Mouse (Mus musculus) left cerebral cortex, adult 8-10 months (tissue): ENCODE measurements around the gene Tph2. TPM values are rescaled to one million over a fixed set of nuclear protein-coding genes. Genes with fewer than 3 reads are reported as not detected.
"Not testable (repeated sequence)": the region's sequence is repeated elsewhere in the genome, so short reads cannot be mapped to it uniquely, and the experiment has no call there.

Experiments
- DNase-seq, 2 experiments: peaks; one replicate each; pipeline ENCODE4 v3.0.0; 2022; ENCODE audit warnings: low spot score in 2 of 2
- total RNA-seq, 4 experiments: library from RNA; stranded (reverse); gene quantifications; 2 replicates each; pipeline ENCODE4 v1.2.4; 2022

The Tph2 gene
- under 1 TPM; 0.32 to 0.76 (median 0.51) TPM for total RNA-seq

DNA sequence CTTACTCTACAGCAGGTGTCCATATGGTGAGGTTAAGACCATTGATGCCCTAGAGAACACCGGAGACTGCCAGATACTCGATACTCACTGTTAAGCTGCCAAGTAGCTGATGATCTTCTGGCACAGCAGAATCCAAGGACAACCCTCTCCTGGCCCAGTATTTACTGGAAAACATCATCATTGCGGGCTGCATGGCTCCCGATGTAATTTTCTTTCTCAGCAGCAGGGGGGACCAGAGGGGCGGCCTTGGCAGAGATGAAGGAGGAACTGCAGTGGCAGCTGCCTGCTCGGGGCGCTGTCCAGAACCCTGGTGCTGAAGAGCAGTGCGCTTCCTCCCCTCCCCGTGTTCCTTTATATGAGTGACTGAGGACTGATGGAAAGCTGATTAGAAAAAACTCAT lies at the start of gene Tph2:
Gene Tph2, minus strand, starts transcription at position 326 of the 400 bp plus-strand sequence.
- DNase-seq: no peak

DNA sequence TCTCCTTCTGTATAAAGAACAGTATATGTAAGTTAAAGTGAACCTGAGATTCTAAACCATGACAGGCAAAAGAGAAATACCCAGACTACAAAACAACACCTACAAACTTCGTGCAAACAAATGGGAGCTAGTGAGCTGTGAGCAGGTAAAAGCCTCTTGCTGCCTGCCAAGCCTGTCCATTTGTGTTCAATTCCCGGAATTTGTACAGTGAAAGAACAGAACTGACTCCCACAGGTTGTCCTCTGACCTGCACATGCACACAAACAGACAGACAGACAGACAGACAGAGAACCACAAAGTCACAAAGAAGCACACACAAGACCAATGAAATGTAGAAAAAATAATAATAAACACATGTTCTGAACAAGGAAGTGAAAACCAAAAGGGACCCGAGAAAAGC lies 49.0 kb upstream of the Tph2 start:
- no peak for DNase-seq

DNA sequence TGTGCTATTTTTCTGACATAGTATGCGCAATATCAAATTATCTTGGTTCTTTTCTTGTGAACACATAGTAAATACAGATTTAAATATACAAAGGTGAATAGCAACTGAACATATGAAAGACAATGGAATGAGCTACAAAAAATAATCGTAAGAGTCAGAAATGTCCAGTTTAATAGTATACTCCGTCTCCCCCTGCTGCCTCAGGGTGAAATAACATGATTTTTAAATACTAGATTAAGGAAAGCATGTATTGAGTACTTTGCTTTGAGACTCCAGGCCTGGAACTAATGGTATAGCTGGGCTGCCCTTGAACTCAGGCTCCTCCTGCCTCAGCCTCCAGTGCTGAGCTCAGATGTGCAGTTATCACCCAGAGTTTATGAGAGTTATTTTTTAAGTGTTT lies 47.7 kb upstream of the Tph2 start:
- no peak for DNase-seq

DNA sequence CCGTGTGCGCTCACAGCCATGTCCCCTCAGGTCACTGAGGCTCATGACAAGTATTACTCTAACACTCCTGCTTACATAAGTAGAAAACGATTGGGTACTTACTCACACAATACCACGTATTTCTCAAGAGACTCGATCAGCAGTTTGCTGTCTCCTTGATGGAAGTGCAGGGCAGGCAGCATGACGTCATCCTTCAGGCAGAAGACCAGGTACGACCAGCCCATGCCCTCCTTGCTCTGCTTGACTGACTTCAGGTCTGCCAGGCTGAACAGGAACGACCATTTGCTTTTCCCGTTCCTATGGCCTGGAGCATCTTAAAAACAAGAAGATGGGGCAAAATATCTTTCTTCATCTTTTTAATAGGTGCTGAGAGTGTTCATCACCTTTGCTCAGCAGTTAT lies 44.2 kb upstream of the Tph2 start:
- DNase-seq: no peak

DNA sequence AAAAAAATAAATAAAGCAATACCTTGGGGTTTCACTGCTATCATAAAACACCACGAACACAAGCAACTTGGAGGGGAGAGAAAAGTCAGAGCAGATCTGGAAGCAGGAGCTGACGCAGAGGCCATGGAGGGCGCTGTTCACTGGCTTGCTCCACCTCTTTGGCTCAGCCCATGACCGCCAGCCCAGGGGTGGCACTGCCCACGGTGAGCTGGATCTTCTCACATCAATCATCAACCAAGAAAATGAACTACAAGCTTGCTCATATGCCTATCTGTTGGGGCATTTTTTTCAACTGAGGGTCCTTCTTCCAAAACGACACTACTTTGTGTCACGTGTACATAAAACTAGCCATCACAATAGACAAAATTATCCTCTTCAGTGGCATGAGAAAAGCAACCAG lies 41.8 kb upstream of the Tph2 start:
- no peak for DNase-seq

DNA sequence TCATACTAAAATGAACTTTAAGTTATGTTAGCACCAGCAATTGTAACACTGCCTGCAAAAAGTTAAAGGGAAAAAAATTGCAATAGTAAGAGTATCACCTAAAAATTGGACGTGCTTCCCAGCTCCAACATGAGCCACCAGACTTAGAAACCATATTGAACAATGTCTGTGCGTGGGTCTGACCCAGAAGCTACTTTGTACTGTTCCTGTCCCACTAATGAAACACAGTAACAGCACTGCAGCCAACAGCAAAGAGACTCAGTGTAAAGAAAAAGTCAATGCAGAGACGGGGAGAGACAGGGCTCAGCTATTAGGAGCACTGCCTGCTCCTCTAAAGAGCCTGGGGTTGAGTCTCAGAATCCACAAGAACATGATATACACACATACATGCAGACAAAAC lies 39.0 kb upstream of the Tph2 start:
- no peak for DNase-seq

DNA sequence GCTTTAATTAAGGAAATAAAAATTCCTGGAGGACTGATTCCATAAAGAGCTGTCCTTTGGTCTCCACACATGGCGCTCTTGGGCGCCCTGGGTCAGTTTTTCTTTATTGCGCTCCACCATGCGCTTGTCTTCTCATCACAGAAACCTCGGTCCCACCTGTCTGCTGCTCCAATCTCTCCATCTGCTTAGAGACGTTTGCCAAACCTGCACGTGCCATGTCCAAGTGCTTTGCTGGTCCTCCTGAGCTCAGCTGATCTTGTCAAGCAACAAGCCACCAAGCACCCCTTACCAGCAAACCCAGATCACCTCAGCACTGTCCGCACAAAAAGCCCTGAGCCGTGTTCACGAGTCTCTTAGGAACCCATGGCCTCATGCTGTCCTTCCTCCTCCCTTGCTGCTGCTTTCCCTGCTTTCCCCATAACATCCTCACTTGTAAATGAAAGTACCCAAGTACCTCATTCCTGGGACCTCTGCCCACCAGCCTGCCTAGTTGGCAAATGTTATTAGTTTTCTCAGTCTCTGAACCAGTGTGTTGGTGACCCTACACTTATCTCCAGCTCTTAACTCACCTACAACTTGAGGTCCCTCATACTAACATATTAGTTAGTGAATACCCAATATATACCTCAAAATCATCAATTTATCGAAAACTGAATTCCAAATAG lies 28.2 kb upstream of the Tph2 start:
- no peak for DNase-seq

DNA sequence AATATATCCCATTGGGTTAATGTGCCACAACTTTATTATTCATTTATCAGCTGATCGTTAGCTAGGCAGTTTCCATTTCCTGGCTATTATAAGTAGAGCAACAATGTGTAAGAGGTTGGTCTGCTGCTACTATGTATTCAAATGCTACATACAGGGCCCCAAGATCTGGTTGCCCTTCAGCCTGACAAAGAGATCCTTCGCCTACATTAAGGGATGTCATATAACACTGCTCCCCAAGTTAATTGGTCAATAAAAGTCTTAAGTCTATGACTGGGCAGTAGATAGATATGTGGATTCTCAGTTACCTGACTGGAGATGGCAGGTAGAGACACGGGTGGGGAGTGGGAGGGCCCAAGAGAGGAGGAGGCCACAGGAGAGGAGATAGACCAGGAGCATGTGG lies 21.0 kb upstream of the Tph2 start:
- DNase-seq: no peak

DNA sequence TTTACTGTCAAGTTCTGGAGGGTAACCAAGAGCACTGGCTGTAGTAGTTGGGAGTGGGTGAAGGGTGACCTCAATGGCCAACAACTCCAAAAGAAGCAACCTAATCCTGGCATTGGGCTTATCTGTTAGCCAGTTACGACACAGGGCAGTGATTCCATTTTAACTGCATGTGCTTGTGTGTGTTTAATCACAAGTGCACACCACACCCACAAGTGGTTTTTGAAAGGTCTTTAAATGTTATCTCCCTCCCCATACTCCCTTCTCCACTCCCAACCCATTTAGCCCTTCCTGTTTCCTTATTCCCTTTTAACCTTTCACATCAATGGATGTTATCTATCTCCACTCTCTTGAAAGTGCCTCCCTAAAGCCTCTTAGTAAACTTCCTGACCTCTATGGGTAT lies 20.5 kb upstream of the Tph2 start:
- no peak for DNase-seq

DNA sequence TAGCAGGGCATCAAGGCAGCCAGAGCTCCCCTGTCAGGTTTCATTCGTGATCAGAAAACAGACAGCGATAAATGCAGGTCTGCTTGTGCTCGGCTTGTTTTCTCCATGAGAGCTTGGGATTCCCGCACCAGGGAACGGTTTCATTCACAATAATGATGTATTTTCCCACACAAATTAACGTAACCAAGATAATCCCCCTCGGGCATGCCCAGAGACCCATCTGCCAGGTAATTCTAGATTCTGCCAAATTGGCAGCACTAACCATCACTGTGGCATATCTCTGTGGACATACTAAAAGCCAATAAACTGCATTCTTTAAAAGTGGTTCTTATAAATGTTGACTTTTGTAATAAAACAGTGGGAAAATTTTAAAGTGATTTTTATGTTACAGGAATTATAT lies 6.4 kb upstream of the Tph2 start:
- DNase-seq: no peak

DNA sequence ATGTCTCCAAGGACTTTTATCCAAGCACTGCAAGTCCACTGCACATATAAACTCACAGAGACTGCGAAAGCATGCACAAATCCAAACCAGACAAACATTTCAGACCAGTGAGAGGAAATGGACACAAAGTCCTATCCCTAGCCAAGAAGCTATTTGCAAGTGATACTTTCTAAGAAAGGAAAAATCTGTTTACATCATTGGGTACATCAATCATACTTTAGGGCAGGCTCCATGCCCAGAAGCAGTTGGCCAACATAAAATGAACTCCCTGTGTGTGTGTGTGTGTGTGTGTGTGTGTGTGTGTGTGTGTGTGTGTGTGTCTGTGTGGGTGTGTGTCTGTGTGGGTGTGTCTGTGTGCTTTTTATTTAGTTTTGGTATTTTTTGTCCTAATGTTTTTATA lies 2.6 kb upstream of the Tph2 start:
- DNase-seq: no peak

DNA sequence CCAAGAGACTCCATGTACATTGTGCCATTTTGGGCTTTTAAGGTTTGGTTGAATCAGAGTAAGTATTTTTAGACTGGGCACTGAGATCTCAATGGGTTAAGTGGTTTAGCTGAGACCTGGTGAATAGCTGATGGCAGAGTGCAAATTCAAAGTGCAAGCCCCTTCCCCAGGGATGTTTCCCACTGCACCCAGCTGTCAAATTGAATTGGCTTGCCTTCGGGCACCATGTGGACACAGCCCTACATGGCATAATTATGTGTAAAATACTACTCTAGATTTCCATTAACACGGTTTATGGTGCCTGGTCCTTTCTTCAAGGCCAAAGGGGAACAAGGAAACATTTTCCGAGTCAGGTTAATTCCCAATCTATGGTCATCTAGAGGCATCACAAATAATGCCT lies 3.8 kb downstream of the Tph2 start:
- no peak for DNase-seq

DNA sequence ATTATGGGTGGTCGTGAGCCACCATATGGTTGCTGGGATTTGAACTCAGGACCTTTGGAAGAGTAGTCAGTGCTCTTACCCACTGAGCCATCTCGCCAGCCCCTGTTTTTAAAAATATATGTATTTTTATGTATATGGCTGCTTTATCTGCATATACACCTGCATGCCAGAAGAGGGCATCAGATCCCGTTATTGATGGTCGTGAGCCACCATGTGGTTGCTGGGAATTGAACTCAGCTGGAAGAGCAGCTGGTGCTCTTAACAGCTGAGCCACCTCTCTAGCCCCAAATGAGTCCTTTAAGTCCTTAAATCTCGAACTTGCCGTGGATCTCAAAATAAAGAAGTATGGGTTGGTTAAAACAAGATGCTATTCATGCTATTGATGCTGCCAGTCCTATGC lies 6.8 kb downstream of the Tph2 start:
- DNase-seq: not testable (repeated sequence)

DNA sequence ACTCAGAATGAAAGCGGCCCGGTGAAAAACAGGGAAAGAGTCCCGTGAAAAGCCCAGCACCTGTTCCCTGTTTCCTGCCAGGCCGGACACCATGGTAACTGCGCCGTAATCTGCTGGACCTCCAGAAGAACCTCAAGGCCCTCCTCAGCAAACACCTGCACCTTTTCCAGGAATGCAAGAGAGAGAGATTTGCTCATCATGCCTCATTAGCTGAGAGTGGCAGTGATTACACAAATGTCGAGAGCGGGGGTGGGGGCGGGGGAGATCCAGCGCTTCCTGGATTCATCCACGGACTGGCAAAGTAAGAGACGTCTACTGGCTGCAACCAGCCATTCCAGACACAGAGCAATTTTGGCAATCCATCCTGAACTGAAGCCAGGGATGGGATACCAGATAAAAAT lies 9.2 kb downstream of the Tph2 start:
- DNase-seq: no peak

DNA sequence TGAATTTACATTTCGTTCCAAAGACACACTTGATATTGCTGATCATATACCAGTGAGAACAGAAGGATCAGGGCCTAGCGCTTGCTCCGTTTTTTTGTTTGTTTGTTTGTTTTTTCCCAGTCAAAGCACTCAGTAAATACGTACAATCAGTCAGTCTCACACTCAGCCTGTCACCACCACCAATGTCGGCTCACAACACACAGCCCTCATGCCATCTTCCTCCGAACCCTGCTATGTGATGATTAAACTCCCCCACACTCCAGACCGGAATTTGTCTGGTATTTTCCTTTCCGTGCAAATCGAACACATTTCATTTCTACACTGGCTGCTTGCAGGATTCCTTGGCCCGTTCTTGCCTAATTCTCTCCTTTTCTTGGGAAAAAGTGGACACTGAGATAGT lies 11.5 kb downstream of the Tph2 start:
- no peak for DNase-seq

DNA sequence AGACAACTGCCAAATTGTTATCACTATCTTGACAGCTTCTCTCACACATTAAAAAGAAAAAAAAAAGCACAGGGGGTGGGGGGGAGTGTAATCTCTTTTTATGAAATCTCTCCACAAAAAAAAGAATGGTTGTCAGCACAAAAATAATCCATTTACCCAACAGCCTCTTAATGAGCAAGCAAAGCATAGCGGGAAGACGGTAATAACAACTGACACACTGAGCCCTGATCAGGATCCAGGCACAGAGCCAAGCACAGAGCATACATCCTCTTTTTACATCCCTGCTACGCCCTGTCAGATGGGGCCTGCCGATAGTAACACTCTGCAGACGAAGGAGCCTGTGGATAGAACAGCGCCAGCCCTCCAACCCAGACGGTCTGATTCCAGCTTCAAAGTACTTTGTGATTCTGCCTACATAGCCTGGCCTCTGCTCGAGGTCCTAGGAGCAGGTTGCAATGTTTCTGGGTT lies 13.4 kb downstream of the Tph2 start:
- no peak for DNase-seq

DNA sequence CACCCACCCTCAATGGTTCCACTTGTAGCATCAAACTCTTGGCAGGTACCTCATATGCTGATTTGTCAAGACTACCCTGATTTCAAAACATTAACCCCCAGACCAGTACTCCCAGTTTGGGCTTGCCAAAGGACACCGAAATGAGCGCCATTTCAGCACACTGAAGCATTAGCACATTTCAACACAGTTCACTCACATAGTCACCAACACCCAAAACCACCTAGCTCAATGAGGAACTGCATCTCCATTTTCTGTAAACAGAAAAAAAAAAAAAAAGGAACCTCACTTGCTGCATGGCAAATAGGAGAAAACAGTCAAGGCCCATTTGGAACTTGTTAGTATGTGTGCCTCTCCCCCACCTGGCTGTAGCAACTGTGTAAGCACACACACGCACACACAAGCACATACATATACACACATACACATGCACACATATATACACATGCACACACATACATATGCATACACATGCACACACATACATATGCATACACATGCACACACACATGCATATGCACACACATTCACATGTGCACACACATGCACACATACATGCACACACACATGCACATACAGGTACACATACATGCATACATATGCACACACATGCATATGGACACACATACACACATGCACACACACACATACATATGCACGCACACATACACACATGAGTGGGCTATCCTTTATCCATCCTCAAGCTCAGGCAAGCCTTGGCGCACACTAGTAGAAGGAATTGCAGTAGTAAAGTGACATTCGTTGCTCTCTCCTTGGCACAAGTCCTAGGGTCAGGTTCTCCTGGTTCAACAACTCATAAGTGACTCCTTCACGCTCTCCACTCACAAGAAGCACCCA lies 14.1 kb downstream of the Tph2 start:
- no peak for DNase-seq

DNA sequence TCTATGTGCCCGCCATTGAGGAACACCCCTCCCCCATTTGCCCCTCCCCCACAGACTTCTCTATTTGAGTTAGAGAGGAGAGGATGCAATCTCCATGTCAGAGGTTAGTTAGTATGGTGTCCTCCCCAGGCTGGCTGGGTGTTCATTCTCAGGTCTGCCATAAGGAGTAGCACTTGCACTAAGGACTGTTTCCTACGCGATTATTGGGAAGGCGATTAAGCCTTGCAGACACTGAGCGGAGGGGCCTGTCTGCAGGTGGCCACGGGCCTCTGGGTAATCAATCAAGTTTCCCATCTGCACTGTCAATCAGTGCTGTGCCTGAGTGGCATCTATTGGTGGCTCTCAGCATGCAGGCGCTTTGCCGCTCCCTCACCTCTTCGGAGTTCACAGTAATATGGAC lies 15.4 kb downstream of the Tph2 start:
- no peak for DNase-seq

DNA sequence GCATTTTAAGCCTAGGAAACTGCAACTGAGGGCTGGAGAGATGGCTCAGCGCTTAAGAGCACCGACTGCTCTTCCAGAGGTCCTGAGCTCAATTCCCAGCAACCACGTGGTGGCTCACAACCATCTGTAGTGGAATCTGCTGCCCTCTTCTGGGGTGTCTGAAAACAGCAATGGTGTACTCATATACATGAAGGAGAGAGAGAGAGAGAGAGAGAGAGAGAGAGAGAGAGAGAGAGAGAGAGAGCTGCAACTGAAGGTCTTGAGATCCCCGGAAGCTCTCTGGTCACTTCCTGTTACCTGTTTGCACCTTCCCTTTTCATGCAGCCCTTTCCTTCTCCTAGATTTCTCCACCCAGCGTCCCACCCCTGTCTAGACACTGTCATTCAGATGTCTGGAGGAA lies 24.5 kb downstream of the Tph2 start:
- DNase-seq: no peak

DNA sequence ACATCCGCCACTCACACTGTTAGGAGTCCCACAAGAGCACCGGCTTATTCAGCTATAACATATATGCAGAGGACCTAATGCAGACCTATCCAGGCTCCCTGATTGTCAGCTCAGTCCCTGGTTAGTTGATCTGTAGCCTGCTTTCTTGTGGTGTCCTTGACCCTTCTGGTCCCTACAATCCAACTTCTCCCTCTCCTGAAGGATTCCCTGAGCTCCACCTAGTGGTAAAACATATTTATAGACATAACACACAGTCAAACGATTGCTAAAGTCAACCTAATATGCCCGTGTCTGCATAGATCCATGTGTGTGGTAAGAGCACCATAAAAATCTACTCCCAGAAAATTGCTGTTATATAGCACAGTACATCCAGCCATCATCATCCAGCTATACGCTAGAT lies 37.5 kb downstream of the Tph2 start:
- no peak for DNase-seq

DNA sequence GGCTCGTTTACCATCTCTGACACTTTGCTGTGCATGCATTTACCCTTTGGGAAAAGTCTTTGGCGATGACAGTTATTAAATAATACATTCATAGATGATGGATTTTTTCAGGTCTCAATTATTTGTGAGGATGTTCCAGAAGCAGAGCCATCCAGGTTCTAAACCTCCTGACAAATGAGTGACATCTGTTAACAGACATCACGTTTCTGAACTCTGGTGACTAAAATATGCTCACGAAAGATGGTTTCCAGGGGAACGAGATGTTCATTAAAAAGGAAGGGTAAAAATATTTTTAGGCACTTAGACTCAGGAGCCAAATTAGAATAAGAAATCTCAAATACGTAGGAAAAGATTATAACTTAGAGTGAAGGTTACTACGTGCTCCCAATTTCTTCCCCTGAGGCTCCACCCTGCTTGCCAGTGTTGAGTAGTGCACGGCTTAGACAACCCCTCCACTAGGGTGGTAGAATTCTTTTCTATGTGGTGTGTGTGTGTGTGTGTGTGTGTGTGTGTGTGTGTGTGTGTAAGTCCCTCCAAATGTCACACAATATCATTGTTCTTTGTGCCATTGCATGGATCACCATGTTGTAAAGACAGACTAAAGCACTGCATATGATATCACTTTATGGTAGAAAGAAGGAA lies 38.4 kb downstream of the Tph2 start:
- no peak for DNase-seq

DNA sequence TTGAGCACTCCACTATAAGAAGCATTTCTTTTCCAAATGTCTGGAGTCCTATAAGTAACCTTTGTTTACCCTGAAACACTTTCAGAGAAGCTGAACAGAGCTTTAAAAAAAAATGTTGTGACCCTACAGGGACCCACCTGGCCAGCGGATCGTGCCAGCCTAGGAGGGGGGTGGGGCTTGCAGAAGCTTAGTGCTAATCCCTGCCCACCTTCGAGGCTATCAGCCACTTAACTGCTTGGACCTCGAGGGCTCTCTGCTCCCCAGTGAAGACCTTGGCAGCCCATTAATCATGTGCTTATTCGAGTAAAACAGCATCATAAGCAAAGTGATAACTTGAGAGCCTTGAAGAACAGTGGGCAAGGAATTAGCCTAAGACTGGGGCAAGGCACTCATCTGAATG lies 40.3 kb downstream of the Tph2 start:
- DNase-seq: no peak

DNA sequence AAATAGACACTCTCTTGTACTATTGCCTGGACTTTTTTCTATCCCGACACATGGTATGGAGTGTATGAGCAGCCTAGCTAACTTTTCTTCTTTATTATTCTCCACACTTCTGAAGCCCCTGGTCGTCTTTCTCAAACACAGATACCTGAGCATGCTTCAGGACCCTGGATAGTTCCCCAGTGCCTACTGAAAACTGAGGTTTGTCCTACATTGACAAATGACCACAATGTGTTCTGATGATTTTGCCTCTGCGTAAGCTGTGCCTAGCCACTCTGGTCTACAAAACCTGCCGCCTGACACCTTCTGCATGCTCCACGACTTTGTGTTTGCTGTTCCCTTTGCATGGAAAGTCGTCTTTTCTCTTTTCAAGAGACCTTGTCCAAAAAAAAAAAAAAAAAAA lies 41.2 kb downstream of the Tph2 start:
- DNase-seq: no peak
